Mouse (Mus musculus) heart, postnatal 25 days (tissue): ENCODE data around the gene Baz2b. TPM values are rescaled to one million over a fixed set of nuclear protein-coding genes. Genes with fewer than 3 reads are reported as not detected.

Experiments
- DNase-seq: peaks from one replicate; pipeline ENCODE4 v3.0.0; 2022; ENCODE audit warnings: low spot score
- intact Hi-C: fragments of 180-260 bp; cut with DNase I; formaldehyde crosslinking; loops from one replicate; pipeline ENCODE4 v1.15.1; 2025
- total RNA-seq, 2 experiments: library from RNA; stranded (reverse); gene quantifications; 2 replicates each; pipeline ENCODE4 v1.2.3; 2021

Gene Baz2b
- total RNA-seq, 2 experiments from 2014 or later: 34.7 to 40.5 TPM

- DNase-seq: no peak
- intact Hi-C loops: no loop called here
These were observed 180.6 kb downstream of the Baz2b start for GRCm38 (mm10) chr2:60029020-60029419.

- intact Hi-C loops: no loop called here
- DNase-seq: no peak
These were observed 182.5 kb downstream of the Baz2b start for GRCm38 (mm10) chr2:60027166-60027565.

DNA sequence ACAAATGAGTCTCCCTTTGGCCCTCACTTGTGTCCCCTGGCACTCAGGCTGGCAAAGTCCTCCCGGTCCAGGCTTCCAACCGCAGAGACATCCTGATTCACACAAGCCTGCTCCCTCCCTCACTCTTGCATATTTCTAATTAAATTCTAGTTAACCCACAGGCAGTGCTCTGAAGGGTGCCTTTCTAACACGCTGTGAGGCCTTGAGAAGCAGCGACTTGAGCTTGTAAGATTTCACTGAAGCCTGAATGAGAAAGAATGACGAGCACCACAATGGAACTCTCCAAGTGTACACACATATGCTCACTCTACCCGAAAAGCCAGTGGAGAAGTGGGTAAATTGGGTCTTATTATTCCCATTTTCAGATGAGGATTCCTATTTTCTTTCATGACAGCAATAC, 183.1 kb downstream of the Baz2b start:
- DNase-seq: no peak
- intact Hi-C loops: no loop called here

GRCm38 (mm10) chr2:60023777-60024176, 185.9 kb downstream of the Baz2b start:
- no peak for DNase-seq
- intact Hi-C loops: no loop called here

DNA sequence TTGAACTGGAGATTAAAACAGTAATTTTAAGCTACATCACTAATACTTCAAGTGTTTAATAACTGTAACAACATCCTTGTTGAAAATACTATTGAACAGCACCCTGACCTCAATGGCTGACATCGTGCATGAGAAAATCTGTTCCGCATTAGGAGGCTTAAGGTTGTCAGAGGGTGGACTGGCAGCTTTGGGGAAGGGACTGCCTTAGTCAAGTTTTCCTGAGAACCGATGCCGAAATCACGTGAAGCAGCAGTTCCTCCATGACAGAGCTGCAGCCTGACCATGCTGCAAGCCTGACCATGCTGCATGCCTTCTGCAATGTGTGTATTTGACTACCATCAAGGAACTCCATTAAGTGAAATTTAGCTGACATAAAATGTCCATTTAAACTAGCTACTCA, 188.1 kb downstream of the Baz2b start:
- DNase-seq: no peak
- intact Hi-C loops: no loop called here

DNA sequence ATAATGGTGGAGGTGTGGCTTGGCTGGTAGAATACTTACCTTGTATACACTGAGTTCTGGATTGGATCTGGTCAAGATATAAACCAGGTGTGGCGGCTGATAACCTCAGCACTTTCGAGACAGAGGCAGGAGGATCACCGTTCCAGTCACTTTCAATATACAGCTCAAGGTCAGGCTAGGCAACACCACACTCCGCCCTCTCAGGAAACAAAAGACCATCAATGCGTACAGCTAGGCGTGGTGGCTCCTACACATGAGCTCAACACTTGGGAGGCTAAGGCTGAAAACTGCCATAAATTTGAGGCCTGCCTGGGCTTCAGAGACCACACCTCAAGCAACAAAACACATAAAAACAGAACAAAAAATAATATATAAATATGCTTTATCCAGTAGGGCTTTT, 188.5 kb downstream of the Baz2b start:
- intact Hi-C loops: no loop called here

GRCm38 (mm10) chr2:60019546-60020250, 189.9 kb downstream of the Baz2b start:
- intact Hi-C loops: no loop called here
- DNase-seq: no peak

More for the DNA sequence above, 188.5 kb downstream of the Baz2b start:
- DNase-seq: no peak

- intact Hi-C loops: no loop called here
- DNase-seq: no peak
These were observed 190.7 kb downstream of the Baz2b start for GRCm38 (mm10) chr2:60018875-60019501.

DNA sequence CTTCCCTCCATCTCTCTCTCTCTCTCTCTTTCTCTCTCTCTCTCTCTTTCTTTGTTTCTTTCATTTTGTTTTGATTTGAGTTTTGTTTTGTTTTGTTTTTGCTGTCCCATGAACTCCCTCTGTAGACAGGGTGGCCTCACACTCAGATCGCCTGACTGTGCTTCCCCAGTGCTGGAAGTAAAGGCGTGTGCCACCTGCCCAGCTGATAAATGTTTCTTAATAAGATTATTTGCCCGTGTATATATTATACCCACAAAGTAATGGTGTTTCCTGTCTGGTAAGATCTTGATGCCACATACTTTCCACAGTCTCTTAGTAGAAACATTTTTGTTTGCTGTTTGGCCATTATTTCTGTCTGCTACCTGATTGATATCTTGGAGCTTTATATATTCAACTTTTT, 198.1 kb downstream of the Baz2b start:
- intact Hi-C loops: no loop called here
- DNase-seq: no peak

DNA sequence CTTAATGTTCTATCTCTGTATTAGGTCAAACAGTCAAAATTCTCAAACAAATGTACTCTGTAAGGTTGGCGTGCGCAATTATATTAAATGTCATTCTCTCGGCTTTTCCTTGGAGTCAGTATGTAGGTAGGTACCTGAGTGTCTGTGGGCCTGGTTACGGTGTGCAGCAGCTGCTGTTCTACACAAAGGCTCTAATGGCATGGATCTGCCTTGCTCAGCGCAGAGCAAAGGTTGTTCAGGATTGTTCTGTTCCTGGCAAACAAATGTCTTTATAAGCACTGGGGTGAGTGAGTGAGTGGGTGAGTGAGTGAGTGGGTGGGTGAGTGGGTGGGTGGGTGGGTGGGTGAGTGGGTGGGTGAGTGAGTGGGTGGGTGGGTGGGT, 206.0 kb downstream of the Baz2b start:
- intact Hi-C loops: no loop called here
- no peak for DNase-seq

GRCm38 (mm10) chr2:60003038-60003664, 206.5 kb downstream of the Baz2b start:
- no peak for DNase-seq
- intact Hi-C loops: no loop called here

DNA sequence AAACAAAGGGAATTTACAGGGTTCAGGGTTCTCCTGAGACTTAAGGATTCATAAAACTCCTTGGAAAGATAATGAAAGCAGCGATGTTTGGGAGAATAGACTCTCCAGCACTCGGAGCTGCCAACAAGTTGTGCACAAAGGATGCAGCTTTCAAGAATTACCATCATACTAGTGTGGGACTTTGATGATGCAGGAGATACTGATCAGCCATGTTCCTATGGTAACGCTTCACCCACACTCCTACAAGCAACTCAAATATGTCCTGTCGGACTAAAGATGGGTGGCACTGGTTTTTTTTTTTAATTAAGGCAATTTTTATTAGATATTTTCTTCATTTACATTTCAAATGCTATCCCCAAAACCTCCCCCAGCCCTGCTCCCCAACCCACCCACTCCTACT, 209.4 kb downstream of the Baz2b start:
- no peak for DNase-seq
- intact Hi-C loops: no loop called here

GRCm38 (mm10) chr2:59997479-59998228, 212.0 kb downstream of the Baz2b start:
- DNase-seq: no peak
- intact Hi-C loops: no loop called here

DNA sequence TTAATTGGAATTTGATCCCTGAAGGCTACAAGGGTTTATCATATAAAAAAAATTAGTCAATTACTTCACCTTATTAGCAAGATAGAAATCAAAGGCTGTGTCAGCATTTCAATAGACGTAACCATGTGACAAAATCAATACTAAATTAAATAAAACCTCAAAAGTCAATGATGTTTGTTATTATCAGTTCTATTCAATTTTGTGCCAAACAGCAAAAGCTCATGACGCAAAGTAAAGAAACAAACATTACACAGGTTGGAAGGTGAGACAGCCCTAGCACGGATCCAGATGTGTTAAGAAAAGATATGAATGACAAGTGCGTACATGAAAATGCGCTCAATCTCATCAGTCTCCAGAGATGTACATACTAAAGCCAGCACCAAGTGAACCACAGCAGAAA, 212.7 kb downstream of the Baz2b start:
- no peak for DNase-seq
- intact Hi-C loops: no loop called here

DNA sequence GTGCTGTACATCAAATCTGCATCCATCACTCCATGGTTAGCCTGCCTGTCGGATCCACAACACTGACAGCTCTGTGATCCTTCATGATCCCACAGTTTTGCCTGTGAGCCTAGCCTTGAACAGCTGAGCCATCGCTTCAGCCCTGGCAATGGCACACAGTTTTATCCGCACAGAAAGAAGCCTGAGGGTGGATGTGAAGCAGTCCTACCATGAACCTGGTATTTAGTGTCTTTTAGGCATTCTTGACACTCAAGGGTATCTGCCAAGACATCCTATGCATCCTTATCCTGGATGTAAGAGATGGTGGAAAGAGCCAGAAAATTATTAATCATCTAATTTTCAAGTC, 216.5 kb downstream of the Baz2b start:
- intact Hi-C loops: no loop called here
- no peak for DNase-seq

DNA sequence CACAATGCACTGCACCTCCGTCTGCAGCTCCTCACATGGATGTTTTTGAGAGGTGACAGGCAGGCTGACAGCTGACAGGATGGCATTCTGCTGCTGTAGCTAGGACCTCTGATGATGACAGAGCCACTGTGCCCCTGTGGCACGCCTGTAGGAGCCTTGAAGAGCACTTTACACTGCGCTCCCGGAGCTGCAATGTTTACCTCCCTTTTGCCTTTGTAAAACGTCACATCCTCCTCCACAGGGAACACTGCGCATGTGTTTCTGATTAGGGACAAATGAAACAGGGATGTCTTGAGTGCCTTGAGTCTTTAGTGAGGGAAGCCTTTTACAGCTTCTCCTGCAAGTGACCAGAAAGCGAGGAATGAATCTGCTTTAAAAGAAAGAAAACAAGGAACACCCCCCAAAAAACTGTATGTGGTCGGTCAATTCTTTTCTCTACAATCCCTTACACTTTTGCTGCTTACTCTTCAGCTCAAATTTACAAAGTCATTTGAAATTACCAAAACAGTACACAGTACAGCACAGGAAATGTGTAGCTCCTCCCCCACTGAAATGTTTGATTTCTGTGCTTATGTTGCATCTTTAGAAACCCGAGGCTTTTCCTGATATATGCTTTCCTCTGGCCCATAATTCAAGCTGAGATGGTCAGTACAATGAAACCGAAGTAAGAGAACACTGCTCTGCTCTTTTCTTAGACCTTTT, 217.0 kb downstream of the Baz2b start:
- DNase-seq: no peak
- intact Hi-C loops: no loop called here

DNA sequence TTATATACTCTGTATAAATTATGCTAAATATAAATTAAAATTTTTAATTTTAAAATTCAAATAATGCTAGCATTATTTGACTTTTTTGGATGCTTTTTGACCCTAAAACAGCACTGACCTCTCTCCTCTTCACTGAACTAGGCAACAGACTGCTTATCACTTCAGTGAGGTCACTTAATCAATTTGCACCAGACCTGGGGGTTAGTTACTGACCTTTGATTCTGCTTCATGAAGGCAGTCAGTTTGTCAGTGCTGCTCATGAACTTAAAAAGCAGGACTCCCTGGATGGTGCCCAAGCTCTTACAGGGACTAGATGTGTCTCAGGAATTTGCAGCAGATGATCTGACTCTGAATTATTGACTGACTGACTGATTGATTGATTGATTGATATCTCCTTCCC, 217.9 kb downstream of the Baz2b start:
- DNase-seq: no peak
- intact Hi-C loops: no loop called here

GRCm38 (mm10) chr2:59987521-59987920, 222.1 kb downstream of the Baz2b start:
- intact Hi-C loops: no loop called here
- DNase-seq: no peak

GRCm38 (mm10) chr2:59979488-59980220, 230.0 kb downstream of the Baz2b start:
- DNase-seq: no peak
- intact Hi-C loops: no loop called here

- no peak for DNase-seq
- intact Hi-C loops: no loop called here
These were observed 233.0 kb downstream of the Baz2b start for GRCm38 (mm10) chr2:59976680-59977079.
